Mouse (Mus musculus): ENCODE measurements at regions not wholly inside any gene's neighbourhood (a gene's known extent, or its start where the extent isn't known, plus 50 kb on each side); places are given as distances from the start of the nearest gene placed in this dataset.

DNA sequence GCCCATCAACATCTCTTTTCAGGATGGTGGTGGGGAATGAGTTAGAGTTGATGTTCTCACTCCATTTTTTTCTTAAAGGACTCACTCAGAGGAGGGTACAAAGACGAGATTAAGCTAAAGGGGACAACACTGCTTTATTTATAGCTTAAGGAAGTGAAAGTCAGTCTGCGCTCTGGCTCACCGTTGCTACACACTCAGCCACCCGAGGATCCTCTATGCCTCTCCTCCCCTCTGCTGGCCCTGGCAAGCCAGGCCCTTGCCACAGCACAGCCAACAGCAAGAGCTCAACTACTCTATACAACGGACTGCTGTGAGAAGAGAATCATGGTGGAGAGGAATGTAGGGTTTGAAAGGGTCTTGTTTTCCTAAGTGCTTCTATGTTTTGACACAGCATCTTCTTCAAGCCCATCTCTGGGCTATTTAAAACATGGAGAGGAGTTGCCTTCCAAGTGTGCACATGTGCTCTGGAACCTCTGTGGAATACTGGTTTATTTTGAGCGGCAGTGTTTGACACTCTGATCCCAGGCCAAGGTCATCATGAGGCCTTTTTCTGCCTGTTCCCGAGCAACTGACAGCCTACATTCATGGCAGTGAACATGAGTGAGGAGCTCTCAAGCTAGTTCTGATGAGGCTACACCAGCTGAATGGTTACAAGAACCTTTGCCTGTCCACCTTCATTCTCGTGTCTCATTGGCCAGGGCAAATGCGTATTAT is 291.9 kb upstream of the Klf4 start:
- DNase-seq (ENCODE audit: low read depth, low spot score), result no peak
- TF ChIP-seq MAFK (IDR thresholded peaks at IDR 0.05; ENCODE audit: insufficient read depth, low read depth, low read length) (no peak), ZNF384 (IDR thresholded peaks at IDR 0.05; ENCODE audit: low read depth, low read length) (no peak), CHD2 (IDR thresholded peaks at IDR 0.05; ENCODE audit: low read depth, low read length) (no peak), ZC3H11A (IDR thresholded peaks at IDR 0.05; ENCODE audit: borderline replicate concordance, low read depth, low read length) (no peak), HCFC1 (IDR thresholded peaks at IDR 0.05; ENCODE audit: borderline replicate concordance, insufficient read depth, low read length) (no peak)
- Histone ChIP-seq H3K9me3 (ENCODE audit: control insufficient read depth, insufficient read depth, low read depth, low read length) (no peaks in the 10 kb centered on the region), H3K27ac (ENCODE audit: insufficient read depth, low read depth, low read length, poor library complexity, severe bottlenecking) (no peak overlapping the region), H3K4me3 (ENCODE audit: insufficient read depth in 1 of 2, low read depth in 1 of 2, low read length in 2 of 2, poor library complexity in 1 of 2, severe bottlenecking in 1 of 2) (no peak overlapping the region), H3K36me3 (ENCODE audit: control insufficient read depth, insufficient read depth, low read length, poor library complexity, severe bottlenecking) (no peaks in the 10 kb centered on the region), H3K4me1 (ENCODE audit: control insufficient read depth in 2 of 2, insufficient read depth in 2 of 2, low read length in 2 of 2, poor library complexity in 1 of 2) (no peaks in the 10 kb centered on the region), H3K9ac (ENCODE audit: insufficient read depth, low read depth, low read length, poor library complexity, severe bottlenecking) (no peak overlapping the region)
- in situ Hi-C loops (cut with MboI; ENCODE audit: low sequenced_read_pairs in 2 of 2, unreplicated experiment in 2 of 2), result no loop called here

DNA sequence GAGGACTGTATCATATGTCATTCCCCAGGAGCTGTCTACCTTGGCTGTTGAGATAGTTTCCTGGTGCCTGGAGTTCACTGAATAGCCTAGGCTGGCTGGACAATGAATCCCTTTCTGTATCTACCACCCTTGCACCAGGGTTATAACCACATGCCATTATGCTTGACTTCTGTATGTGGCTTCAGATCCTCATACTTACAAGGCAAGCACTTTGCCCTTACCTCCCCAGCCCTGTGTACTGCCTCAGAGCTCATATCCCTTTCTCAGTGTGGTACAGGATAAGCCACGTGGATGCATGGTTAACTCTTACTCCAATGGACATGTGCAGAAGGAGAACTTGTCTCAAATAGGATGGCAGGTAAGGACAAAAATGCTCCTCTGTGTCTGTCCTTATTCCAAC is 291.3 kb upstream of the Klf4 start:
- no peaks in the 10 kb centered on the region for H3K9me3 ChIP-seq (ENCODE audit: control insufficient read depth, insufficient read depth, low read depth, low read length)
- in situ Hi-C loops (cut with MboI; ENCODE audit: low sequenced_read_pairs in 2 of 2, unreplicated experiment in 2 of 2), result no loop called here
- no peaks in the 10 kb centered on the region for H3K36me3 ChIP-seq (ENCODE audit: control insufficient read depth, insufficient read depth, low read length, poor library complexity, severe bottlenecking)
- no peaks in the 10 kb centered on the region for H3K4me1 ChIP-seq (ENCODE audit: control insufficient read depth in 2 of 2, insufficient read depth in 2 of 2, low read length in 2 of 2, poor library complexity in 1 of 2)
- no peak for DNase-seq (ENCODE audit: low read depth, low spot score)
- TF ChIP-seq MAFK (IDR thresholded peaks at IDR 0.05; ENCODE audit: insufficient read depth, low read depth, low read length) (no peak), HCFC1 (IDR thresholded peaks at IDR 0.05; ENCODE audit: borderline replicate concordance, insufficient read depth, low read length) (no peak), ZNF384 (IDR thresholded peaks at IDR 0.05; ENCODE audit: low read depth, low read length) (no peak), ZC3H11A (IDR thresholded peaks at IDR 0.05; ENCODE audit: borderline replicate concordance, low read depth, low read length) (no peak), CHD2 (IDR thresholded peaks at IDR 0.05; ENCODE audit: low read depth, low read length) (no peak)
- H3K4me3 ChIP-seq (ENCODE audit: insufficient read depth in 1 of 2, low read depth in 1 of 2, low read length in 2 of 2, poor library complexity in 1 of 2, severe bottlenecking in 1 of 2), result no peak overlapping the region
- H3K9ac ChIP-seq (ENCODE audit: insufficient read depth, low read depth, low read length, poor library complexity, severe bottlenecking), result no peak overlapping the region
- H3K27ac ChIP-seq (ENCODE audit: insufficient read depth, low read depth, low read length, poor library complexity, severe bottlenecking), result no peak overlapping the region

DNA sequence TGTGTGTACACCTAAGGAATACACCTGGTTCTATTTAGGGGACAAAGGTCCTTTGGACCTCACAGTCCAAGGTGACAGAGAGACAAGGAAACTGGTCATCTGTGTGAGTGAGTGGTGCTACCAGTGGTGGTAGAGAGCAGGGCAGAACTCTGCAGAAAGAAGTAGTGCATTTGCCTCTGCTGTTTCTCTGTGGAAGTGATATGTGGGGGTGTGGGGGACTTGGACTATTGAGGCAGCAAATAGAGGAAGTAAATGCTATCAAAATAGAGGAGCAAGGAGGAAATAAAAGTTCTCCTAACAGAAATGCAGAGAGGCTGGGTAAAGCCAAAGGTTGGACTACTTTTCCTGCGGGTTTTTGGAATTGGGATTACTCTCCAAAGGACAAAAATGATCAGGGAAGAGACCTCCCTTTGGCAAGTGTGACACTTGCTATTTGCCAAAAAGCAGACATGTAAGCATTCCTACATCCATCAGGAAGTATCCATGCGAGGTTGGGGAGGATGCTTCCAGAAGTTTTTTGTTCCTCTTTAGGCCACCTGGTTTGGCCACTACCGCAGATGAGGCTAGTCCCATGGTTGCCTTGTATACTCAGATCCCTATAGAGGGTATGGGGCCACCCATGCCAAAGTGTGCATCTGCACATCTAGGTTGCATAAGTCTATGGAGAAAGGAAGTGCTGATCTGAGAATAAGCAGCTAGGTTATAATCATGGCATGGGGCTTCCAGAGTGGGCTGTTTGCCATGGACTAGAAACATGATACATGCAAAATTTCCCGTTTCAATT is 285.0 kb upstream of the Klf4 start:
- Histone ChIP-seq H3K27ac (ENCODE audit: insufficient read depth, low read depth, low read length, poor library complexity, severe bottlenecking) (no peak overlapping the region), H3K4me3 (ENCODE audit: insufficient read depth in 1 of 2, low read depth in 1 of 2, low read length in 2 of 2, poor library complexity in 1 of 2, severe bottlenecking in 1 of 2) (no peak overlapping the region), H3K36me3 (ENCODE audit: control insufficient read depth, insufficient read depth, low read length, poor library complexity, severe bottlenecking) (no peaks in the 10 kb centered on the region), H3K9ac (ENCODE audit: insufficient read depth, low read depth, low read length, poor library complexity, severe bottlenecking) (no peak overlapping the region), H3K4me1 (ENCODE audit: control insufficient read depth in 2 of 2, insufficient read depth in 2 of 2, low read length in 2 of 2, poor library complexity in 1 of 2) (no peaks in the 10 kb centered on the region), H3K9me3 (ENCODE audit: control insufficient read depth, insufficient read depth, low read depth, low read length) (no peaks in the 10 kb centered on the region)
- no peak for DNase-seq (ENCODE audit: low read depth, low spot score)
- in situ Hi-C loops (cut with MboI; ENCODE audit: low sequenced_read_pairs in 2 of 2, unreplicated experiment in 2 of 2), result no loop called here
- TF ChIP-seq HCFC1 (IDR thresholded peaks at IDR 0.05; ENCODE audit: borderline replicate concordance, insufficient read depth, low read length) (no peak), CHD2 (IDR thresholded peaks at IDR 0.05; ENCODE audit: low read depth, low read length) (no peak), ZNF384 (IDR thresholded peaks at IDR 0.05; ENCODE audit: low read depth, low read length) (no peak), ZC3H11A (IDR thresholded peaks at IDR 0.05; ENCODE audit: borderline replicate concordance, low read depth, low read length) (no peak), MAFK (IDR thresholded peaks at IDR 0.05; ENCODE audit: insufficient read depth, low read depth, low read length) (no peak)

DNA sequence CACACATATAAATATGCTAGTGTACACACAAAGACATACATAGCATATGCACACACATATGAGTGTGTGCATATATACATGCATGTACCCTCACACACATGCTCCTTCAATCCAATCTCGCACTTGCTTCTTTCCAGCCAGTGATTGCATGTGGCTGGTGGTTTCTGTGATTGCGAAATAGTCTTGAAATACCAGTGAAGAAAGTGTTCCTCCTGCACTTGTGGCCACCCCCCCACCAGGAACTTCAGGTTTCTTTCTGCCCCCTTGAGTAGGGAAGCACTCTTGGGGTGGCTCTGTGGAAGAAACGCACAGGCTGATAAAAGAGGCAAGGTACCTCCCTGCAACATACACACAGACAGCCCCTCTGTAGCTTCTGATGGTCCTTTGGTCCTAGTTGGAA is 283.6 kb upstream of the Klf4 start:
- no peaks in the 10 kb centered on the region for H3K4me1 ChIP-seq (ENCODE audit: control insufficient read depth in 2 of 2, insufficient read depth in 2 of 2, low read length in 2 of 2, poor library complexity in 1 of 2)
- no peak overlapping the region for H3K27ac ChIP-seq (ENCODE audit: insufficient read depth, low read depth, low read length, poor library complexity, severe bottlenecking)
- H3K9me3 ChIP-seq (ENCODE audit: control insufficient read depth, insufficient read depth, low read depth, low read length), result no peaks in the 10 kb centered on the region
- no peaks in the 10 kb centered on the region for H3K36me3 ChIP-seq (ENCODE audit: control insufficient read depth, insufficient read depth, low read length, poor library complexity, severe bottlenecking)
- no peak for DNase-seq (ENCODE audit: low read depth, low spot score)
- TF ChIP-seq ZC3H11A (IDR thresholded peaks at IDR 0.05; ENCODE audit: borderline replicate concordance, low read depth, low read length), result no peak
- no peak for TF ChIP-seq CHD2 (IDR thresholded peaks at IDR 0.05; ENCODE audit: low read depth, low read length)
- H3K4me3 ChIP-seq (ENCODE audit: insufficient read depth in 1 of 2, low read depth in 1 of 2, low read length in 2 of 2, poor library complexity in 1 of 2, severe bottlenecking in 1 of 2), result no peak overlapping the region
- in situ Hi-C loops (cut with MboI; ENCODE audit: low sequenced_read_pairs in 2 of 2, unreplicated experiment in 2 of 2), result no loop called here
- no peak overlapping the region for H3K9ac ChIP-seq (ENCODE audit: insufficient read depth, low read depth, low read length, poor library complexity, severe bottlenecking)
